Mouse (Mus musculus) testis, postnatal 14 days (tissue): Measurements from ENCODE around the gene Pde4d.

Source experiments
- DNase-seq: peaks from one replicate; pipeline ENCODE4 v3.0.0; 2021; ENCODE audit warnings: low spot score

Gene Pde4d

DNA sequence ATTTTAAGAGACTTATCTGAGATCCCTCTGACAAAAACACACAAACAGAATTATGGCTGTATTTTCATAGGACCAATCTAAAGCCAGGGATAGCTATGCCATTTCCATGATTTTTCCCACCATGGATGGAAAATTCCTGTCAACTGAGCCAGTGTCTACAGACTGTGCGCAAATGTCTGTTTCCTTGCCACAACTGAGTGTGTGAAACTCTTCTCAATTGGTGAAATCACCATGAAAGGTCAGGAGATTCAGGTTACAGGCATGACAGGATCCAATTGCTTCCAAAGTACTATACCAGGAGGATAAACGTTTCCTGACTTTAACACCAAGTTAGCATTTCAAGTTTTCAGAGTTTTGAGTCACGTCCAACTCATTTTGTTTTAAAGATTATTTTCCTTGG, 1213.0 kb downstream of the Pde4d start:
- DNase-seq: no peak

DNA sequence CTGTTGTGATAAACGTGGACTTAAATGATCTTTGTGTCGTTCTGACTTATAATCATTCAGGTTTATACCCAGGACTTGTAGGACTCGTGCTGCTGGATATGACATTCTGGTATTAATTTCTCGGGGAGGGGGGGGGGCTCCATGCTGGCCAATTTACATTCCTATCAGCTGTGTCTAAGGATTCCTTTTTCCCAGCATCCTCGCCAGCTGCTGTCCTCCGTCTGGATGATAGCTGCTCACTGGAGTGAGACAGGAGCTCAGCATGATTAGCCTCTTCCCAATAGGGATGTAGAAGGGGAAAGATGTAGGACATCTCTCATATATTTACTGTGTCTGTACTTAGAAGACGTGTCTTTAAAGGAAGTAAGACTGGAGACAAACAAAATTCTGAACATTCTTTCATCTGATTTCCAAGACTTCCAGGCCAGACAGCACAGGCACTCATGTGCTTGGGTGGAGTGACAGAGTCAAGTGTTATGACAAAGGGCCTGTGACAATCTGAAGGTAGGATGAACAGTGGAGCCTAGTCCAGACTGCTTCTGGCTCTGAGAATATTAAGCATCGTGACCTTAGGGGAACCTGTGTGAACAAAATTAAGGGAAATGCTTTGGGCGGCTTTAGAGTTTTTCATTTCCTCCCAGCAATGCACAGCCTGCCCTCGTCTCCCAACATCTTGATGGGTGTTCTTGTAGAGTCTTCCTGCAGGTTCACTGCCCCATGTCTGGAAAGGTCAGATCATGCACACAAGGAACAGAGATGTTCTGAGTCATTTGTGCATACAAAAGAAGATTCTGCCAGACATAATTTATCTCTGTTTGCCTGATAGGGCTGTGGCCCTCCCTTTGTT, 1215.4 kb downstream of the Pde4d start:
- no peak for DNase-seq

DNA sequence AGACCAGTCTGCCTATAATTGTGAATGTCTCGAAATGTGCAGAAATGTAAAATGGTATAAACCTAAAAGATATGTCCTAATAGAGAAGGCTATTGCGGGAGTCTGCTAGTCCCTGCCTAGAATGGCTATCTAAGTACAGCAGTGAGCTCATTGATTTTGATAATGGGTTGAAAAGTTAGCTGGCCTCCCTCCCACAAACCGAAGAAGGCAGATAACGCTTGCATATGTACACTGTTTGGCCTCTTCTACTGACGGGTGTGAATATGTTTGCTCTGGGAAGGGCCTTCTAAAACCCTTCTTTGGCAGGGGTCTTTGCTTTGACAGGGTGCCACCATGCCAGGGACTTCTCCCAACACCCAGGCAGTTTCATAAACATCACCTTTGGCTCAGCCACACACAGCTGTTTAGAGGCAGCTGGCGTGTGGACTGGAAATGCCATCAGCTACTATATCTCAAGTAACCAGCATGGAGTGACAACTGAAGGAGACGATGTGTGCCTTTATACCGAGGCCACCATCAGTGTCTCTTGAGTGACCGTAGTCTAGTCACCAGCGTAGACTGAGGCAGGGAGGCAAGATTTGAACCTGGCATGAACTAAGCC, 1216.2 kb downstream of the Pde4d start:
- no peak for DNase-seq

DNA sequence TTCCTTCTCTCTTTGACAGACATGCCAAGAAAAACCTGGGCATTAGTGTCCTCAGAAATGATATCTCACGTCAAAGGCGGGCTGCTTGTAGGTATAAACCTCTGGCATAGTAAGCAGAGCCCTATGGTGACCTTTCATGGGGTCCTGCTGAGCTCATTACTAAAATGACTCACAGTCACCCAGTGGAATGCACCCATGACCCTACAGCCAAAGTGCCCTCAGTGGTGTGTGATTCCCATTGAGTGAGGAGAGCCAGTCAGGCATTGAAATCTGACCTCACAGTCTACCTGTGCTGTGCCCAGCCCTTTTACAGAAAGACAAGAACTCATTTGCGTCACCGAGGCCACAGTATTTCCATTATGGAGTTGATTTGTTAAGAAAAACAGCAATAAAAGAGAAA, 1220.2 kb downstream of the Pde4d start:
- no peak for DNase-seq

DNA sequence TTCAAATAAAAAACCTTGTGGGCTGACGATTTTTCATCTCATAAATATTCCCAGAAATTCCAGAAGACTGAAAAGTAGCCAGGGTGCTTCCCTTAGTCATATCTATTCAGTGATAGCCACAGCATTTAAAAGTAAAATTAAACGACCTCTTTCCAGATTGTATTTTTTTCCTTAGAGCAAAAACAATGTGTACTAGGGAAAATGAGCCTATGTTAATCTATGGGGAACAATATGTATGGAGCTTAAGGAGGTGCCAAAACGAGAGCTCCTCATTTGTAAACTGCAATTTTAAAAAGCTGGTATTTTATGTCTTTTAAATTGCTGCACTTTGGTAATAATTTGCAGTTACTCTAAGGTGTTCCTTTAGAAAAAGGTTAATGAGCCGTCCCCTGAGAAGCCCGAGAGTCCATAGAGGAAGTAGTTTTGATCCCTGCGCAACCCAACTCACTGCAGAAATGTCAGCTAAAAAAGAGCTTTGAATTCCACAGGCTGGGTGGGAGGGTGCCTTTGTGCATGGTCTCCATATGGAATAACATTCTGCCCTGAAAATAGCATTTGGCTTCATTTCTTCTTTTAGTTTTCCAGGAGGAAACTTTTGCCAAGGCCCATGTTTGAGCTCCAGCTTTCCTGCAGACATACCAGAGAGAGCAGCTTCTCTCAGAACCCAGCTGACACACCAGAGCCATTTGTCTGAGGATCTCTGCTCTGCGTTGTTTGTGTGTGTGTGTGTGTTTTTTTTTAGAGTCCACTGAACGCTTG, 1222.0 kb downstream of the Pde4d start:
- DNase-seq: no peak

DNA sequence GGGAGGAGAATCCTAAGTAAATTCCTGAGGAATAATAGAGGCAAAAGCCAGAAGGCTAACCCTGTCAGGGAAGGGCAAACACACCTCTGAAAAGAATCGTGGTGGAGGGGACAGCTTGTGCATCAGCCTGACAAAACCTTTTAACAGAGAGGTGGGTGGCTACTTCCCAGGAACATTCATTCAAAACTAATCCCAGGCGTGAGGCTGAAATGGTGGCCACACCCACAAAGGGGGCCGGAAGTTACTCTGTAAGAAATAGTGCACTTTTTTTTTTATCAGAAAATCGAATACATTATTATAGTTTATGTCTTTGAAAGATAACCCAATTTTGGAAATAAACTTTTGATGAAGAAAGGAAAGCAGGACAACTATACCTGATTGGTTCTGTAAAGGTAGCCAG, 1227.3 kb downstream of the Pde4d start:
- no peak for DNase-seq

DNA sequence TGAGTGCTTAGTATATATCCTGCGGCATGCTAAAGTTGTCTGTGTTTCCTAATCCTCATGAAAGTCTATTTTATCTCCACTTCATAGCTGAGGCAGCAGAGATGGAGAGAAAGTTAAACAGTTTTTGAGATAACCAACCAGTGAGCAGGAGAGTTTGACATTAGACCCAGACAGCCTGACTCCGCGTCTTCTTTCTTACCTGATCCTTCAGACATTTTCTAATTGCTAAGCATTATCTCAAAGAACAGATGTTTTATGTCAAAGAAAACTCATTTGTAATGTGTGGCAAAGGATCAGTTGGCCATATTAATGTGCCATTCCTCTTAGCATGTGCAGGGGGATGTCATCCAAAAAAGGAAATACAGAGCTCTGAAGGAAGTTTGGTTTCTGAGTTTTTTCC, 1227.9 kb downstream of the Pde4d start:
- no peak for DNase-seq

DNA sequence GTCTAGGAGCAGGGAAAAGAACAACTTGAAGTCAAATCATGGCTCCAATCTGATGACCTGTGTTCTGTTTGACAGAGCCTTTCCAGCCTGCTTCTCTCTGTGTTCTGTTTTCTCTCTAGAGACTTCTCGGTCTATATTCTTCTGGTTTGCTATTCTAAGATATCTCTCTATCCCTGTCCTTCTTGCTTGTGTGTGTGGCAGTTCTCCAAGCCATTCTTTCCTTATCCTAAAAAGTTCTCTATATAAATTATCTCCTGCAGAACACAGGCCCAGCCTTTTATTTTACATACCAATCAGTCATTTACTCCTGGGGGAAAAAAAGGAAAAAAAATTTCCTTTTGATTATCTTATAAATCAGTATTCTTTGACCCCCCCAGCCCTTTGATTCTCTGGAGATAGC, 1229.2 kb downstream of the Pde4d start:
- DNase-seq: no peak

DNA sequence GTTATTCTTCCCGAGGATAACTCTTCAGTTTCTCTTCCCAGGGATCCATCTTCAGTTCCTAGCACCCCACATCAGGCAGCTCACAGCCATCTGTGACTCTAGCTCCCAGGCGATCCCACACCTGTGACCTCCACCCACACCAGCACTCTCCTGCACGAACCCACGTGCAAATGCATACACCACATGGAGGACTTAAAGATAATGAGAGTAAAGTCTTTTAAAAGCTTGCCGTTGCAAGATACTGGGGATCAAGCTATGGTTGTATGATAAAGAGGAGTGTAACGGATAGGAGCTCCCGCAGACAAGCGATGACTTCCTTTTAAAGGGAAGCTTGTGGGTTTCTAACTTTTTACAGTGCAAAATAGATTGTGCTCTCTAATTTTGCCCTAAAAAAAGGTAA, 1230.5 kb downstream of the Pde4d start:
- no peak for DNase-seq

DNA sequence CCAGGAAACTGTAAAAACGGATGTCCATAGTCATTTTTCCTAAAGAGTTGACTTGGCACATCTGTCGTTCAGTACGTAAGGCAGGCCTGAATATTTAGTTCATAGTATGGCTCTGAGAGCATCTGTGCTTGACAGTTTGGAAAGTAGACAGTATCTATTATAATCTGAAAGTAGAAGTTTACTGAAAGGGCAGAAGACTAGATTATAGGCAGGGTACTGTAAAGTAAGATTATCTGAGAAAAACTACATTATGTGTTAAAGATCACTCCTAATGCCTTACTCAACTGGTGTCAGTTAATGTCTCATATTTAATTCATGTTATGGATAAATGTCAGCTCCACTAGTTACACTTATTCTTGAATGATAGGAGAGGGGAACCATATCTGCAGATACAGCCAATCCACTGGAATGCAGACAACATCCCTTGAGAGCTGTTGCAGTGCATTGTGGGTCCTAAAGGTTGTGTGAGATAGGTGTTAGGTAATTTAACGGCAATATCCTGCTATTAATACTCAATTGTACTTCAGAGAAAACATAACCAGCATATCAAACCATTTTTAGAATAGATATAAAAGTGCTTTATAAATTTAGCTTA, 1232.0 kb downstream of the Pde4d start:
- DNase-seq: no peak

DNA sequence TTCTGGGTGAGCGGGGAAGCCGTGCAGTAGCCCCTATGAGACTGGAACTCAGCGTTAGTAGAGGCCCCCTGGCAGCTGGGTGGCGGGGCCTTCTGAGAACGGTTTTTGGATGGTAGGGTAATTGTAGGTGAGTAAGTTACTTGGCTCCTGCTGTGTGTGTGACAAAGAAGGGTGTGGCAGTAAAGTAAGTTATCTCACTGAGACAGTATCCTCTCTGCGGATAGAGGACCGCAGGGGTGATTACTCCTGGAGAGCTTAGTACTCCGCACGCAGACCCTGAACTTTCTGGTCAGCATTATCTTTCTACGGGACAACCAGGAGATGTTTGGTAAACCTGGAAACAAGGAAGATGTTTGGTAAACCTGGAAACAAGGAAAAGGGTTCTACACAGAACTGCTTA, 1233.3 kb downstream of the Pde4d start:
- DNase-seq: no peak

DNA sequence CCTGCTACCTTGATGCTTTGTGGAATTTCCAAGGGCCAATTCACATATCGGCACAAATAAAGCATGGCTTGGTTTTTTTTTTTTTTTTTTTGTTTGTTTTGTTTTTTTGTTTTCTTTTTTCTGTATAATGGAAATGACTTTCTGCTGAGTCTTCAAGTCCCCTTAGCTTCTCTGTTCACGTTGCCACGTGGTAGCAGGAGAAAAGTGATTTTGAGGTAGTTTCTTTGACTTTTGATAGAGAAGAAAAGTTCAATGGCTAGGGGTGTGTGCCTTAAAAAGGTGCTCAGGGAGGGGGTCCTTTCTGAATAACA, 1235.2 kb downstream of the Pde4d start:
- no peak for DNase-seq

DNA sequence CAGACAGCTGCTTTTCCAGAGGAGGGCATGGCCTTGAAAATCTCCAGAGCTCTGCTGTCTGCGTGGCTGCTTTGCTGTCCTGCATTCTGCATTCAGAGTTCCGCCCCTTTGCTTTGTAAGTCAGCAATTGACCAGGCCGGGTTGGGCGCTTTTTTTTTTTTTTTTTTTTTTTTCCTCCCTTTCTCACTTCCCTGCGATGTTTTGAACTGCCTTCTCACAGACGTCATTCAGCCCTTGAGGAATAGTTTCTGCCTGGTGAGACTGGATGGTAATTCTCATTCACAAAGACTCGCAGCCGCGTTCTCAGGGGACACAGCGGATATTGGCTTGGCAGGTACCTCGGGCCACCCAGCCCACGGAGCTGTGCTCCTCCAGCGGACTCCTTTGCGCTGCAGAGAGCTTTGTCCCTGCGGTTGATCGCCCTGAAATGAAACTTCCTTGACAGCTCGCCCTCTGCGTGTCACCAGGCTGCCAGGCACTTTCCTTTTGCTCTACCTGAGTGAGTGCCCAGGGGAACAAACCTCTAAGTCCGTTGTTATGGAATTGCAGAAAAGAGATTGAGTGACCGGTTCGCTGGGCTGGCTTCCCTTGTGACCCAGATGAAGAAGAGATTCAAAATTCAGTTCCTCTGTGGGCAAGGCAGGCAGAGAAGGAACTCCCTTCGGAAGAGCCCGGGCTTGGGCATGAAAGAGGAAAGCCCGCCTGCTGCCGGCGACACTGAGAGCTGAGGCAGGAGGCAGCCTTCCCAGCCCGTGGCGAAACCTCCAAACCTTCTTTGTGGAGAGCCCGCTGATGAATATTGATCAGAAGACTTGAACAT, 1235.8 kb downstream of the Pde4d start:
- peak; percentile 15 for DNase-seq

DNA sequence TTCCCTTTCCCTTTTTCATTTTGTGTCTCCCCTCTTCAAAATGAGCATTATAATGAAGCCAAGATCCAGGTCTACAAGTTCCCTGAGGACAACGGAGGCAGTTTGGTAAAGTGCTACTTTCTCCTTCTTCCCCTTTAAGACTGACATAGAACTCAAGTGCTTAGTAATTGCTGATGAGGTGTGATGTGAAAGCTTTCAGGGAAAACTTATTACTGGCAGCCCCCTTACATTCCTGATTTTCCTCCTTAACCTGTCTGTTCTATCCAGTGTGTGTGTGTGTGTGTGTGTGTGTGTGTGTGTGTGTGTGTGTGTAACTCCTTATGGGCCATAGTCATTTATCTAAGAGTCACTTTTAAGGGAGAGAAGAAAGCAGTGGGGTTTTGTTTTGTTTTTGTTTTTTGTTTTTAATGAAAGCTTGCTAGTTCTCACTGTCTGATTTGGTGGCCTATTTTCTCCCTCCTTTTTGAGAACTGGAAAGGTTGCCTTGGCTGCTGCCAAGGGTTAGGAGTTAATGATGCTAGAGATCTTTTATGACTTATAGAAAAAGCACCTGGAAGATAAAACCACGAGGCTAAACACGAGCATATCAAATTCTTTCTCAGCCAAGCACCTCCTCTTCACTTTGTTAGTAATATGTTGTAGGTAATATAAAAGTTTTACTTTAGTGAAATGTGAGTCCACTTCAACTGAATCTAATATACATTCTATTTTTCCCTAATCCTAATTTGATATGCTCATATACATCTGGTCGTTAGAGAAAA, 1236.5 kb downstream of the Pde4d start:
- no peak for DNase-seq

DNA sequence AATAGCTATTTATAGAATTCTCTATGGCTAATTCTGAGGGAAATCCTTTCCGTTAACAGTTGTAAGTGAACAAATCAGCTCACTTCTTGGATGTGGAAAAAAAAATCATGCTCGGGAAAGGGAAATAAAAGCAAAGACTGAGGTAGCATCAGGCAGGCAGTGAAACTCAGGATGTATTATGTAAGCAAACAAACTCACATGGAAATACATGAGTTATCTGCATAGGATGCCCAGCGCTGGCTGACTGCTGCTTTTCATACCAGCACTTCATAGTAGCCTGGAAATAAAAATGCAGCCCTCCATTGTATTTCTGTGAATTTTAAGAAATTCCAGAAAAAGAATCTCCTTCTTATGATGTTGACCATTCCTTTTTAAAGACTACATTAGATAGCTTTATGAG, 1237.2 kb downstream of the Pde4d start:
- DNase-seq: no peak

DNA sequence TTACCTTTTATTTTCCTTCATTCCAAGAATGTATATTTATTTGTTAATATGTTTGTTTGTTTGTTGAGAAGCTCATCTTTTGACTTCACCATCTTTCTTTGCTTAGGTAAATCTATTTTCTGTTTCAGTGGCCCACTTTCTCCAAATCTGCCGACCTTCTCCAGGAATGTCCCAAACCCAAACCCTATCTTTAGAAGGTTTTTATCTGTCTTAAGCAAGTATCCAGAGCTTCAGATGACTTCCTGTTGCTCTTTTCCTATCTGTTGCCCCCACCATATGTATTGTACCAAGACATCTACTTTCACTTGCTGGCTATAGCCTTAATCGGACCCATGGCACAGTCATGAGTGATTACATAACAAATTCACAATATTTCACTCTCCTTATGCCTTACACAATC, 1238.4 kb downstream of the Pde4d start:
- DNase-seq: no peak

DNA sequence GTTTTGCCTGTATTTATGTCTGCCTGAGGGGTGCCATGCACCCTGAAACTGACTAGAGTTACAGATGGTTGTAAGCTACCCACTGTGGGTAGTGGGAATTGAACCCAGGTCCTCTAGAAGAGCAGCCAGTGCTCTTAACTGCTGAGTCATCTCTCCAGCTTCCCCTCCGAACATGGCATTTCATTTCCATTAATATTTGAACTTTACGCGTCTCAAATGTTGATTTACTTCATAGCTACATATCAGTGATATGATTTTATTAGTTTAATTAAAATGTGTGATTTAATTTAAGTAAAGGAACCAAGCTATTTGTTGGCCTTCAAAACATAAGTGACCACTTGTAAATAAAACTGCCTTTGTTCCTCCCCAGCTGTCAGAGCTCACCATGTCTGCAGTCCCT, 1239.4 kb downstream of the Pde4d start:
- DNase-seq: no peak

DNA sequence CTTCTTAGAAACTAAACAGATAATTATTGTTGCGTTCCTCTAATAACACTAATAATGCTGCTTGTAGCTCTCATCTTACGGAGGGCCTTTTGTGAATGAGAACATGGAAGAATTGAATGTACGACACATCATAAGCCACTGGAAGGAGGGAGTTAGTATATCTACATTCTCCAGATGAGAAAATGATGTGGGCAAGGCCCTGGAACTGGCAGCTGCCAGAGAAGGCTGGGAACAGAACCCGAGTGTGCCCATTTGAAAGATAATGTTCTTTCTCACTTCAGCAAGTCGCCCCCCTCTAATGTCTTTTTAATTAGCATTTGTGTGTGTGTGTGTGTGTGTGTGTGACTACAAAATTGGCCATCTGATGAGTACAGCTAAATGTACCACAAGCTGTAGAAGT, 1240.8 kb downstream of the Pde4d start:
- no peak for DNase-seq

DNA sequence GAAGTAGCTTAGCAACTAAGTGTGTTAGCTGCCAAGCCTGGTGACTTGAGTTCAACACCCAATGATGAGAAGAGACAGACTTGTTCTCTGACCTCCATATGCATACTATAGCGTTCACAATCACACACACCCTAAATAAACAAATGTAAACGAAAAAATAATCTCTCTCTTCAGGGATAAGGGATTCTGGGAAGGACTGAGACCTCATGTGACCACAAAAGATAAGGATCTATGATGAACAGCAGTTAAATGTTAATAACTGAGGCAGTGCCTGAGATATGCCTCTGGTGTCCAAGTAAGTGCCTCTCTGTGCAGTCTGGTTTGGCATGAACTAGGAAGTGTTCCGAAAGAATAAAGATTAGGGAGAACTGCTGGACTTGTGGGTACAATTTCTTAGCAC, 1243.1 kb downstream of the Pde4d start:
- DNase-seq: no peak

DNA sequence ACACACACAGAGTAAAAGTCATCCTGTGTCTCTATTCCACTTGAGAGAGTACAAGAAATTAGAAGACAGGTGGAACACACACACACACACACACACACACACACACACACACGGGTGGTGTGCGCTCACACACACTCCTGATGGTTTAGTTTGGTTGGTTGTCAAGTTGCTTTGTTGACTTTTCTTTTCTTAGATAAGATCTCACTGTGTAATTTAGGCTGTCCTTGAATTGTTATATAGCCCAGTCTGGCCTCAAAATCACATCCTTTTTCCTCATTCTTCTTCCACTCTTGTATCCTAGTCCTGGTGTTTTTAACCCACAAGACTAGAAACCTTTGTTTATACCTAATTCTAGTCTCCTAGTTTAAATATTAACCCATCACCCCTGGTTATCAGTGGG, 1244.0 kb downstream of the Pde4d start:
- no peak for DNase-seq

DNA sequence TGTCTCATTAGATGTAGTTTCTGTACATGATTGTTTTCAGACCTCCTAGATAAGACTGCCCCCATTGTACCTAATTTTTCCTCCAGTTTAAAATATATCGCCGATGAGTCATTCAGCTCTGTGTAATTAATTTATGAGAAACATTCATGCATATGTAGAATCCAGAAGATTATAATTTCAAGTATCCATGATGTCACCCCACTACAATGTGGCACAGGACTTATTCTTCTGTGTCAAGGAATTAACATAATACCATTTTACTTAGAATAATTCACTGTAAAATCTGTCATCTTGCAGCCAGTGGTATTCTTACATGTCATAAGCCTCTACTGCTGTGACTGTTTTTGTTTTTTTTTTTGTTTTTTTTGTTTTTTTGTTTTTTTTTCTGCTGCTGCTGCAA, 1244.5 kb downstream of the Pde4d start:
- no peak for DNase-seq
